Mouse (Mus musculus) kidney, postnatal 25 days (tissue): ENCODE results near the gene Gmfg.

Experiments
- DNase-seq, 2 experiments: peaks; one replicate each; pipeline ENCODE4 v3.0.0; 2021; ENCODE audit warnings: mixed read lengths in 2 of 2

Gmfg gene

GRCm38 (mm10) chr7:28488030-28488491 is 50.8 kb downstream of the Gmfg start:
- peak; percentile 39 to 65 for DNase-seq

GRCm38 (mm10) chr7:28490410-28490809 is 53.2 kb downstream of the Gmfg start:
- peak; percentile 84 to 90 for DNase-seq

- peak in 1 of 2 experiments; percentile 5 for DNase-seq
Observed at GRCm38 (mm10) chr7:28490903-28491302, 53.7 kb downstream of the Gmfg start.

- DNase-seq: no peak
Observed at GRCm38 (mm10) chr7:28492310-28492709, 55.1 kb downstream of the Gmfg start.

GRCm38 (mm10) chr7:28495426-28495825 is 58.2 kb downstream of the Gmfg start:
- no peak for DNase-seq
